Mouse (Mus musculus) frontal cortex, adult (tissue): ENCODE results near the gene Pdzd2.
A peak's percentile ranks its signal among the peaks of the same experiment; 100 is the strongest.

Experiments used
- ATAC-seq: cut with Nextera tagmentation; 2 replicates; pipeline ENCODE4 v1.9.2; 2017; ENCODE audit warnings: mild to moderate bottlenecking, moderate library complexity, mixed read lengths; ENCODE audit not compliant: low TSS enrichment

Pdzd2 gene

GRCm38 (mm10) chr15:12577054-12577696 is 162.5 kb downstream of the Pdzd2 start:
- peak; percentile 58 for ATAC-seq

- no peak for ATAC-seq
Observed at GRCm38 (mm10) chr15:12573621-12574020, 166.1 kb downstream of the Pdzd2 start.

- ATAC-seq, result no peak
Observed at GRCm38 (mm10) chr15:12571168-12571567, 168.6 kb downstream of the Pdzd2 start.

- ATAC-seq, result no peak
Observed at GRCm38 (mm10) chr15:12566637-12567440, 172.9 kb downstream of the Pdzd2 start.

- ATAC-seq, result no peak
Observed at GRCm38 (mm10) chr15:12565281-12565680, 174.4 kb downstream of the Pdzd2 start.

GRCm38 (mm10) chr15:12560505-12560904 is 179.2 kb downstream of the Pdzd2 start:
- no peak for ATAC-seq

- ATAC-seq, result peak; percentile 90
Observed at GRCm38 (mm10) chr15:12557663-12558436, 181.9 kb downstream of the Pdzd2 start.

GRCm38 (mm10) chr15:12553211-12553610 is 186.5 kb downstream of the Pdzd2 start:
- ATAC-seq, result no peak

GRCm38 (mm10) chr15:12550919-12551318 is 188.8 kb downstream of the Pdzd2 start:
- no peak for ATAC-seq

GRCm38 (mm10) chr15:12550376-12550775 is 189.3 kb downstream of the Pdzd2 start:
- ATAC-seq, result no peak

GRCm38 (mm10) chr15:12549919-12550305 is 189.8 kb downstream of the Pdzd2 start:
- ATAC-seq, result no peak

- ATAC-seq, result peak; percentile 51
Observed at GRCm38 (mm10) chr15:12549271-12549918, 190.3 kb downstream of the Pdzd2 start.

- ATAC-seq, result no peak
Observed at GRCm38 (mm10) chr15:12548696-12549095, 191.0 kb downstream of the Pdzd2 start.

- ATAC-seq, result no peak
Observed at GRCm38 (mm10) chr15:12547640-12548405, 191.9 kb downstream of the Pdzd2 start.

- ATAC-seq, result no peak
Observed at GRCm38 (mm10) chr15:12546781-12547180, 192.9 kb downstream of the Pdzd2 start.

- no peak for ATAC-seq
Observed at GRCm38 (mm10) chr15:12545671-12546070, 194.1 kb downstream of the Pdzd2 start.

GRCm38 (mm10) chr15:12545220-12545619 is 194.5 kb downstream of the Pdzd2 start:
- ATAC-seq, result no peak

GRCm38 (mm10) chr15:12543686-12544325 is 195.9 kb downstream of the Pdzd2 start:
- peak; percentile 30; the same call in 1 of the 2 replicates for ATAC-seq

GRCm38 (mm10) chr15:12542316-12542715 is 197.4 kb downstream of the Pdzd2 start:
- no peak for ATAC-seq

- no peak for ATAC-seq
Observed at GRCm38 (mm10) chr15:12539618-12540302, 200.0 kb downstream of the Pdzd2 start.
